Mouse (Mus musculus) monocyte, adult 5-6 weeks (primary cell): ENCODE data around the gene Gnb1l. TPM values are rescaled to one million over a fixed set of nuclear protein-coding genes. Genes with fewer than 3 reads are reported as not detected.

Experiments
- ATAC-seq: fragments of 153-309, 156-312 bp; replicated peaks from 2 replicates; pipeline ENCODE4 v1.8.0; 2017; ENCODE audit warnings: mild to moderate bottlenecking; ENCODE audit not compliant: low TSS enrichment, insufficient number of reproducible peaks, severe bottlenecking, poor library complexity, low FRiP score
- total RNA-seq: library from RNA; stranded (forward); fragments of 200-1000, 200-491, 200-594 nt; gene quantifications from 3 replicates; pipeline ENCODE4 v1.2.3, GENCODE M21; 2017

Gene Gnb1l
- total RNA-seq, 1 experiment from 2014 or later, result 1.2 TPM

DNA sequence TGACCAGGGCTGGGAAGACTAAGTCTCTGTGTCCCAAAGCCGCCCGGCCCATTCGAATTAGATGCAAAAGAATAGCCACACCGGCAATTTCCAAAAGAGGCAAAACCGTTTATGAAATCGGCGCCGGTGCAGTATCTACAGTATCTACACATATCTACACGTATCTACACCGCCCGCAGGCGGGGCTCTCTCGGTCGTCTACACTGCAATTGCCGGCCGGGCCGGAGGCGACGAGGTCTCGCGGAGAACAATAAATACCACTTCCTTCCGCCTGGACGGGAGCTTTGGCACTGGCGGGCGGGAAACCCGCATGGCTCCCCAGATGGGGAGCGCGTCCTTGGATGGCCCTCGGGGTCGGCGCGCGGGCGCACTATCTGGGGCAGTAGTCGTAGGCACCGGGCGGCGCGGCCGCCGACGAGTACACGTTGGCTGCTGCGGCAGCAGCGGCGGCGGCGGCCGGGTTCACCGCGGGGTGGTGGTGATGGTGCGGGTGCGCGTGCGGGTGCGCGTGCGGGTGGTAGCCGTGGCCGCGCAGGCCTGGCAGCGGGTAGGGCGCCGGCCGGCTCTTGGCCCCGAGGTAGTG is 83.2 kb downstream of the Gnb1l start:
- ATAC-seq, result no peak

- no peak for ATAC-seq
Observed at GRCm38 (mm10) chr16:18582426-18583148, 84.1 kb downstream of the Gnb1l start.

GRCm38 (mm10) chr16:18583169-18583568 is 84.7 kb downstream of the Gnb1l start:
- no peak for ATAC-seq

- ATAC-seq, result no peak
Observed at GRCm38 (mm10) chr16:18583673-18584357, 85.3 kb downstream of the Gnb1l start.

GRCm38 (mm10) chr16:18584901-18585510 is 86.5 kb downstream of the Gnb1l start:
- ATAC-seq, result no peak

- no peak for ATAC-seq
Observed at GRCm38 (mm10) chr16:18585676-18586075, 87.2 kb downstream of the Gnb1l start.

- ATAC-seq, result no peak
Observed at GRCm38 (mm10) chr16:18586076-18586905, 87.8 kb downstream of the Gnb1l start.

GRCm38 (mm10) chr16:18586906-18587546 is 88.5 kb downstream of the Gnb1l start:
- no peak for ATAC-seq

DNA sequence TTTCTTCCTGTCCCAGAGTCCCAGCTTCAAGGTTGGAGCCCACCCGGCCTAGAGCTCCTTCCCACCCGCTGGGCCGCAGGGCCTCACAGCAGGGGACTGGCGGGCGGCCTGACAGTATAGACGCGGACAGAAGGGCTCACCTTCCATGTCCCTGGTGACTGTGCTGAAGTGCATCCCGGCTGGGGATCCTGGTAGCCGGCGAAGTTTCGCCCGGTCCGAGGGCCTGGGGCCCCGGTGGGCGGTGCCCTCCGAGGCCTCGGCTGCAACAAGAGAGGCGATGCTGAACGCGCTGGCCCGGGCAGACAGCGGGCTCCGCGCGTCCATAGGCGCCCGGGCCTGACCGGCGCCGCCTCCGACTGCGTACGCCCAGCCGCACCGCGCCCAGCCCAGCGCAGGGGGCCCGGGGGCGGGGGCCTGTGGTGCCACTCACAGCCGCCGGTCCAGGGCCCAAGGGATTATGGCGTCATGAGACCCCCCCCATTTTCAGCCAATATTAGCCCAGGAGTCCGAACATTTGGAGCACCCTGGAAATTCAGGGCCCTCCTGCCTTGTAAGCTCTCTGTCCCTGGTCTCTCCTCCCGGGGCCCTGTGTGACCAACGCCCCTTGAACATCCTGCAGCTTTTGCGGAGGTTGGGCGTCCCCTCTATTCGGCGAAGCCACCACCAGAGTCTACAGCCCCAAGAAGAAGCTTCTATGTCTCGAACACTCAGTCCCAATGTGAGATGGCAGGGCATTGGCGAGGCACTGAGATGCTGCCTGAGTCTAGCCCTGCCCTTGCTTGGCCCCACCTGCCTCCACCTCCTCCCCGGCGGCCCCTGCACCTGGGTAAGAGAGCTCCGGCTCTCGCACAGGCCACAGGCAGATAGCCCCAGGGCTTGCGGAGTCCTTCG is 89.6 kb downstream of the Gnb1l start:
- no peak for ATAC-seq

- ATAC-seq, result no peak
Observed at GRCm38 (mm10) chr16:18588738-18589055, 90.2 kb downstream of the Gnb1l start.

DNA sequence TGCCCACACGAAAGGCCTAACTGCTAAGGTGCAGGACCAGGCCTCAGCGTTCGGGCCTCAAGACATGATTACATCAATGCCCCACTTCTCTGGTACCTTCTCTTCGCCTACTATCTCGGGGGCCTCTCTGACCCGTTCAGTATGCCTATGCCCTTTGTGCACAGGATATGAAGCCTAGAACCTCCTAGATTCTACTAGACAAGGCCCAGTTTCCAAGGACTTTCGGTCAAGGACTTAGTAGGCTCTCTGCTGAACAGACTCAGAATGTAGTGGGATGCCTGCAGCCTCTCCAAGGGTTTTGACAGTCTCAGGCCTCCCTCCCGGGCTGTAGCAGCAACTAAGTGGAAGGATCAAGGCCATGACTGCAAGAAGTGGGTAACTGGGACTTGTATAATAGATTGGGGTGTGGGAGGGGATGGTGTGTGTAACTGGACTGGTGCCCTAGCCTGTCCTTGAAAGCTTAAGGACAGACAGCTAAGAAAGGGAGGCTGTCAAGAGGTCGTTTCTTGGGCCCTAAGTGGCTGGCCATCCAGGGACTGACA is 90.6 kb downstream of the Gnb1l start:
- no peak for ATAC-seq

- no peak for ATAC-seq
Observed at GRCm38 (mm10) chr16:18589804-18590790, 91.6 kb downstream of the Gnb1l start, which contains the start of gene Tbx1. Gene Tbx1 (minus strand): TSS chr16:18590671.

DNA sequence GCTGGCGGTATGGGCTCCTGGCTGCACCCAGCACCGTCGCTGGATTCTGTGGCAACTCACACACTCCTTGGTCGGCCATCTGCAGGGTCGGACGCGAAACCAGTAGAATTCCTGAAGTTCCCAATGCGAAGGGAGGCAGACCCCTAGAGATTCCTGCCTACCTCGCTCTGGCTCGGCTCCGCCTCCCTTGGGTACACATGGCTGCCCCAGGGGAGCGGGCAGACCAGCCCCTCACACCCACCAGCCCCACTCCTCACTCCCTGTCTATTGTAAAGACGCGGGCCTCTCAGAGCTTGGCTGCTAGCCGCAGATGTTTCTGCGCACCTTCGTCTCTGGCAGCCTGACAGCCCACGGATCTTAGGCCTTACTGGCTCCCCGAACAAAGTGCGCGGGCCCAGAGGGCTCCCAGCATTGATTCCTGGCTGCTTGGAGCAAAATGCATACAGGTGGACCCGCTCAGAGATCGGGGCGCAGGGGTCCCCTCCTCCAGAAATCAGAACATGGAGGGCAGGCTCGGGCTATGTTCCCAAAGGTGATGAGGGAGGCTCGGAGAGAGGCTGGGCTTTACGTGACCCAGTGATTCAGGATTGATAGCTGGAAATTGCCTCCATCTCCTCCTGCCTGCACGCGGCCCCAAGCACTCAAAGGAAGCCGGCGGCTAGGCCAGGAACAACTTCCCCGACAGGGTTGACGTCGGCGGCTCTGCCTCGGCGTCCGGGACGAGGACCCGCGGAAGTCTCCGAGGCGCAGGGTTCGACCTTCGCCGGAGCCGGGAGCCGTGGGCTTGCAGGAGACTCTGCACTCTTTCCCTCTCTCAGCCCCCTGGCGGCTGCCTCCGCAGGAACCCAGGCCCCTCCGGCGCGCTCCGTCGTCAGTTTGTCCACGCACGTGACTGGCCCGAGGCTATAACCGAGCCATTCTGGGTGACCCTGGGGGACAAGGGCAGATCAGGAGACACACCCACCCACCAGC is 92.8 kb downstream of the Gnb1l start:
- ATAC-seq, result no peak

DNA sequence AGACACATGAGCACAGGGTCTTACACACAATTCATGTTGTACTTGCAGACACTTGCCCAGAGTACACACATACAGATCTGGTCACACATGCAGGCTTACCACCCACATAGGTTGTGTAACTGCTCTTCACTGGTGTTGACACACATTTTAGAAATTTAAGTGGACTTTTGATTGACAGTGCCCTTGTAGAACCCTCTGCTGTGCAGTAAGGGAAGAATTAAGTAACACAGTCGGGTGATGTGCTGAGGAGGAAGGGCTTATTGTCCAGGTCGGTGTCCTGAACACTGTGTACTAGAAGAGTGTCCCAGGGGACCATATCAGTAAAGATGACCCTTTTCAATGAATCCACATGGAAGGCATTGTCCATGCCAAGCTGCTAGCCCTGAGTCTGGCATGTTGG is 95.4 kb downstream of the Gnb1l start:
- ATAC-seq, result no peak

DNA sequence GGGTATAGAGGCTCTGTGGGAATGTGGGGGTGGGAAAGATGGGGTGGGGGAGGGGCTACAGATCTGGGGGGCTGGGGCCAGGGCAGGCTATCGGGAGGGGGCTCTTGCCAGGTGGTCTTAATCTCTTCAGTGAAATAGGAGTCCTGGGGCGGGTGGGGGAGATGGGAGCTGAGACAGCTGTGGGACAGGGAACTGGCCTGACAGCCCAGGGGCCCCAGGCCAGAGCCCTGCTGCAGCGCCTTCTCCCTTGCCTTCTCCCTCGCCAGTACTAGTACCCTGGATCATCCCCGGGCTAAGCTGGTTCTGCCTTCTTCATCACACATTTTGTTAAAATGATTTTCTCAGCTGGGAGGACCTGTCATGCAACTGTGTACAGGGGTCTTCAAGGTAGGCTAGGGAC is 97.7 kb downstream of the Gnb1l start:
- no peak for ATAC-seq
